Comparison of ENCODE assay signal across 13 mouse cellular contexts in genomic region chr5:23599171-23599570, GRCm38 (mm10).
DNase-seq lines count a peak whose midpoint lies in the region; ATAC-seq and TF ChIP-seq lines count a peak whose summit lies in the region.
"Had no signal": no experiment of that assay in that cellular context is flagged by ENCODE, and none has a peak within 500 bp of the region (broad histone marks: within the 10 kb centered on the region; RNA-seq: fewer than 3 reads in every experiment).

No protein-coding gene starts in this region.

- H3K9ac ChIP-seq in heart, adult 2 months (ENCODE audit: low read depth, low read length), result no peak overlapping the region
- H3K9ac ChIP-seq in kidney, embryonic 14.5 days (ENCODE audit: low read depth, low read length), result no peak overlapping the region
- H3K9ac ChIP-seq in heart, postnatal 0 days (replicated peaks; ENCODE audit: low read depth, low read length), result no peak overlapping the region

- H3K4me2 ChIP-seq in kidney, embryonic 14.5 days (replicated peaks; ENCODE audit: low read depth, low read length), result no peak overlapping the region
- no peak overlapping the region for H3K4me2 ChIP-seq in heart, postnatal 0 days (ENCODE audit: low read depth, low read length)

- no peak for ATAC-seq in kidney, embryonic 14.5 days (ENCODE audit: low FRiP score, low TSS enrichment)
- ATAC-seq in heart, postnatal 0 days (ENCODE audit: insufficient read depth, low read depth), result no peak

- TF ChIP-seq CTCF in heart, adult 2 months (IDR thresholded peaks at IDR 0.05), result no peak
- TF ChIP-seq CTCF in embryonic fibroblast, embryonic 13.5 days (IDR thresholded peaks at IDR 0.05; ENCODE audit: borderline replicate concordance, insufficient read depth, low read length), result no peak
- no peak for TF ChIP-seq CTCF in heart, postnatal 0 days (IDR thresholded peaks at IDR 0.05; ENCODE audit: low read depth)

- DNase-seq in heart, adult 2 months, result no peak
- no peak for DNase-seq in heart, adult 9 months (ENCODE audit: low spot score in 2 of 2)
- DNase-seq in kidney, adult 9 months, result peak; percentile 64
- no peak for DNase-seq in heart, postnatal 0 days (ENCODE audit: low spot score)
- no peak for DNase-seq in retina, postnatal 1 day
- DNase-seq in right cerebral cortex, postnatal 36 days (ENCODE audit: low spot score in 2 of 2), result no peak
- DNase-seq: cerebellum, adult 11 months; midbrain, embryonic 14.5 days; thymus, adult 2 months had no signal

- no peak for TF ChIP-seq POLR2A in heart, adult 2 months (IDR thresholded peaks at IDR 0.05; ENCODE audit: insufficient read depth, low read depth, low read length)
- TF ChIP-seq POLR2A in embryonic fibroblast, embryonic 13.5 days (IDR thresholded peaks at IDR 0.05; ENCODE audit: low read depth, low read length), result no peak

- H3K27me3 ChIP-seq in heart, adult 2 months (ENCODE audit: control insufficient read depth, insufficient read depth, low read length), result no peaks in the 10 kb centered on the region
- H3K27me3 ChIP-seq in kidney, embryonic 14.5 days (ENCODE audit: control insufficient read depth, insufficient read depth, low read length), result no peaks in the 10 kb centered on the region
- no peaks in the 10 kb centered on the region for H3K27me3 ChIP-seq in heart, postnatal 0 days (ENCODE audit: control insufficient read depth, insufficient read depth, low read length)

- peaks cover 9% of the 10 kb centered on the region for H3K36me3 ChIP-seq in heart, adult 2 months (ENCODE audit: control insufficient read depth, insufficient read depth, low read length)
- H3K36me3 ChIP-seq in kidney, embryonic 14.5 days (ENCODE audit: control insufficient read depth, insufficient read depth, low read length), result no peaks in the 10 kb centered on the region
- no peaks in the 10 kb centered on the region; the same call in 1 of the 2 replicates for H3K36me3 ChIP-seq in heart, postnatal 0 days (replicated peaks; ENCODE audit: control insufficient read depth, insufficient read depth, low read length)

- no peak for TF ChIP-seq EP300 in heart, adult 2 months (IDR thresholded peaks at IDR 0.05; ENCODE audit: insufficient read depth, low read depth, low read length)
- no peak for TF ChIP-seq EP300 in heart, postnatal 0 days (IDR thresholded peaks at IDR 0.05; ENCODE audit: low read depth)

- H3K27ac ChIP-seq in heart, adult 2 months, result peak overlapping the region; percentile 41
- no peak overlapping the region for H3K27ac ChIP-seq in kidney, embryonic 14.5 days (ENCODE audit: low read depth, low read length)
- 0 out of 2 replicates have a peak overlapping the region, but pooled peaks have one; percentile 20 for H3K27ac ChIP-seq in embryonic fibroblast, embryonic 13.5 days (ENCODE audit: insufficient read depth, low read length)
- H3K27ac ChIP-seq in heart, postnatal 0 days (ENCODE audit: low read depth), result peak overlapping the region; percentile 76
- H3K27ac ChIP-seq: hindbrain, postnatal 0 days had no signal

- peaks cover 6% of the 10 kb centered on the region; the same call in 1 of the 2 replicates for H3K79me2 ChIP-seq in heart, adult 2 months (replicated peaks; ENCODE audit: control insufficient read depth, insufficient read depth, low read length)

- peaks cover 9% of the 10 kb centered on the region for H3K4me1 ChIP-seq in heart, adult 2 months (ENCODE audit: control insufficient read depth, insufficient read depth, low read length)
- peaks cover 13% of the 10 kb centered on the region; the same call in 1 of the 2 replicates for H3K4me1 ChIP-seq in kidney, embryonic 14.5 days (ENCODE audit: control insufficient read depth, insufficient read depth, low read length)
- H3K4me1 ChIP-seq in embryonic fibroblast, embryonic 13.5 days (ENCODE audit: control insufficient read depth, insufficient read depth, low read length), result peaks cover 6% of the 10 kb centered on the region; the same call in 1 of the 2 replicates
- H3K4me1 ChIP-seq in heart, postnatal 0 days (ENCODE audit: control insufficient read depth, insufficient read depth), result peaks cover 21% of the 10 kb centered on the region

- H3K9me3 ChIP-seq in kidney, embryonic 14.5 days (ENCODE audit: control insufficient read depth, low read length), result no peaks in the 10 kb centered on the region
- no peaks in the 10 kb centered on the region for H3K9me3 ChIP-seq in heart, postnatal 0 days (replicated peaks; ENCODE audit: control insufficient read depth, low read length)

- no peak overlapping the region for H3K4me3 ChIP-seq in heart, adult 2 months
- H3K4me3 ChIP-seq in kidney, embryonic 14.5 days (ENCODE audit: low read length), result no peak overlapping the region
- no peak overlapping the region for H3K4me3 ChIP-seq in embryonic fibroblast, embryonic 13.5 days (ENCODE audit: insufficient read depth, low read length)
- no peak overlapping the region for H3K4me3 ChIP-seq in heart, postnatal 0 days (ENCODE audit: low read depth, low read length)
- H3K4me3 ChIP-seq: myocyte had no signal

- WGBS in heart, adult 2 months, result 20% methylated on average over 3 of the region's 3 CpGs
- WGBS in kidney, embryonic 14.5 days, result 79% methylated on average over 3 of the region's 3 CpGs
- 29% methylated on average over 3 of the region's 3 CpGs for WGBS in heart, postnatal 0 days

- intact Hi-C loops in heart, adult 2 months (cut with DNase I), result no loop called here
